Mouse (Mus musculus): ENCODE data around the gene Ndufv1.

- TF ChIP-seq CTCF (IDR thresholded peaks at IDR 0.05; ENCODE audit: low read depth, low read length) (no peak), GATA1 (IDR thresholded peaks at IDR 0.05; ENCODE audit: borderline replicate concordance, low read length) (no peak)
These were observed 23.9 kb downstream of the Ndufv1 start for GRCm38 (mm10) chr19:3988750-3989149.
